Mouse (Mus musculus): ENCODE measurements at regions not wholly inside any gene's neighbourhood (a gene's known extent, or its start where the extent isn't known, plus 50 kb on each side); places are given as distances from the start of the nearest gene placed in this dataset.

DNA sequence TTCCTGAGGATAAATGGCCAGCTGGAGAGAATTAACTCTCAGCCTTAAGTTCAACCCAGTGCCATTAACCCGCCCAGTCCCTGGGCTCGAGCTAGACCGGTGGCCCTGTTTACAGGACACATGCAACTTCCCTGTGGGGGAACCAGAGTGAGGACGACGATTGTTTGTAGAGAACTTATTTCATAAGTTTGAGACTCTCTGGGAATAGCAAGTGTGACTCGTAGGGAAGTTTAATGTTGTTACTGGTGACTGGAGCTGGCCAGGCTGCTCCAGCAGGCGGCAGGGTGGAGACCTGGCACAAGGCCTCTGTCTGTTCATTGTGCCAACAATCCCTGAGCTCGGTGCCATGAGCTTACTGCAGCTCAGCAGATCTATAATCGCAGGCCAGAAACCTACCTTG is 104.3 kb upstream of the Prickle1 start:
- Histone ChIP-seq H3K9ac (ENCODE audit: low read depth, poor library complexity, severe bottlenecking) (no peak overlapping the region), H3K27ac (ENCODE audit: insufficient read depth, low read length) (no peak overlapping the region), H3K4me1 (ENCODE audit: control insufficient read depth, insufficient read depth, low read length) (no peaks in the 10 kb centered on the region), H3K36me3 (ENCODE audit: control insufficient read depth, insufficient read depth, low read length, poor library complexity, severe bottlenecking) (no peaks in the 10 kb centered on the region), H3K27me3 (ENCODE audit: control insufficient read depth, insufficient read depth, low read length, poor library complexity, severe bottlenecking) (no peaks in the 10 kb centered on the region), H3K9me3 (replicated peaks; ENCODE audit: control insufficient read depth, insufficient read depth, low read length, poor library complexity, severe bottlenecking) (no peaks in the 10 kb centered on the region), H3K4me3 (ENCODE audit: low read depth, low read length) (no peak overlapping the region)
- TF ChIP-seq POLR2A (IDR thresholded peaks at IDR 0.05; ENCODE audit: insufficient read depth, low read length) (no peak), CTCF (IDR thresholded peaks at IDR 0.05; ENCODE audit: low read depth, low read length) (no peak), EP300 (IDR thresholded peaks at IDR 0.05; ENCODE audit: insufficient read depth, low read depth, low read length) (no peak)

DNA sequence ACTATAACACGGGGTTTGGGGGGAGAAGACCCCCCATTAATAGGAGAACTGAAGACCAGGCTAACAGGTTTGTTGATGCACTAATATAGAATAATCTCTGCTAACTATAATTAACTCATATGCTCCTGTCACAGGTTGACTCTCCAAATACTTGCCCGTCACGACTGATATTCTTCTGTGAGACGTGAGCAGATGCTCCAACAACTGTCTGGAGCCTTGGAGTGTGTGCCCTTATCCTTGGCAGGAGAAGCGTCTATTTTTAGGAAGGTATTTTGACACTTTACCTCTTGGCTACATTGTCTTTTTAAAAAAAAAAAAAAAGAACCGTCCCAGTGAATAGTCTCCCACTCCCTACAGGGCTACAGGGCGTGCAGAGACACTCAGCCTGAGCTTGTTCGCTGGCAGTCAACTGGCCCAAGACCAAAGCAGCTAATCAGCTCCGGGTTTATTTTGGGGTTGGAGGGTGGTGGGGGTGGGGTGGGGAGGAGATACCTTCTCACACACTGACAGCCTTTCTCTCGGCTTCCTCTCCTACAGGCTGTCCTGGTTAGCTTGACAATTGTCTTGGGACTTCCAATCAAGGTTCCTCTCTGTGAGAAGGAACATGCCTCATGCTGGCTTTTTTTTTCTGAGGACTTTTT is 102.6 kb upstream of the Prickle1 start:
- H3K36me3 ChIP-seq (ENCODE audit: control insufficient read depth, insufficient read depth, low read length, poor library complexity, severe bottlenecking), result no peaks in the 10 kb centered on the region
- H3K27me3 ChIP-seq (ENCODE audit: control insufficient read depth, insufficient read depth, low read length, poor library complexity, severe bottlenecking), result no peaks in the 10 kb centered on the region
- no peaks in the 10 kb centered on the region for H3K9me3 ChIP-seq (replicated peaks; ENCODE audit: control insufficient read depth, insufficient read depth, low read length, poor library complexity, severe bottlenecking)
- no peak overlapping the region for H3K27ac ChIP-seq (ENCODE audit: insufficient read depth, low read length)
- H3K4me1 ChIP-seq (ENCODE audit: control insufficient read depth, insufficient read depth, low read length), result no peaks in the 10 kb centered on the region
- no peak overlapping the region for H3K9ac ChIP-seq (ENCODE audit: low read depth, poor library complexity, severe bottlenecking)
- TF ChIP-seq CTCF (IDR thresholded peaks at IDR 0.05; ENCODE audit: low read depth, low read length) (no peak), EP300 (IDR thresholded peaks at IDR 0.05; ENCODE audit: insufficient read depth, low read depth, low read length) (no peak), POLR2A (IDR thresholded peaks at IDR 0.05; ENCODE audit: insufficient read depth, low read length) (no peak)
- H3K4me3 ChIP-seq (ENCODE audit: low read depth, low read length), result no peak overlapping the region

- H3K27me3 ChIP-seq (ENCODE audit: control insufficient read depth, insufficient read depth, low read length, poor library complexity, severe bottlenecking), result no peaks in the 10 kb centered on the region
- H3K27ac ChIP-seq (ENCODE audit: insufficient read depth, low read length), result no peak overlapping the region
- no peaks in the 10 kb centered on the region for H3K4me1 ChIP-seq (ENCODE audit: control insufficient read depth, insufficient read depth, low read length)
- TF ChIP-seq CTCF (IDR thresholded peaks at IDR 0.05; ENCODE audit: low read depth, low read length) (no peak), EP300 (IDR thresholded peaks at IDR 0.05; ENCODE audit: insufficient read depth, low read depth, low read length) (no peak), POLR2A (IDR thresholded peaks at IDR 0.05; ENCODE audit: insufficient read depth, low read length) (no peak)
- no peak overlapping the region for H3K4me3 ChIP-seq (ENCODE audit: low read depth, low read length)
- no peak overlapping the region for H3K9ac ChIP-seq (ENCODE audit: low read depth, poor library complexity, severe bottlenecking)
- H3K9me3 ChIP-seq (replicated peaks; ENCODE audit: control insufficient read depth, insufficient read depth, low read length, poor library complexity, severe bottlenecking), result no peaks in the 10 kb centered on the region
- H3K36me3 ChIP-seq (ENCODE audit: control insufficient read depth, insufficient read depth, low read length, poor library complexity, severe bottlenecking), result no peaks in the 10 kb centered on the region
Observed at GRCm38 (mm10) chr15:93690717-93691116, 95.0 kb upstream of the Prickle1 start.

DNA sequence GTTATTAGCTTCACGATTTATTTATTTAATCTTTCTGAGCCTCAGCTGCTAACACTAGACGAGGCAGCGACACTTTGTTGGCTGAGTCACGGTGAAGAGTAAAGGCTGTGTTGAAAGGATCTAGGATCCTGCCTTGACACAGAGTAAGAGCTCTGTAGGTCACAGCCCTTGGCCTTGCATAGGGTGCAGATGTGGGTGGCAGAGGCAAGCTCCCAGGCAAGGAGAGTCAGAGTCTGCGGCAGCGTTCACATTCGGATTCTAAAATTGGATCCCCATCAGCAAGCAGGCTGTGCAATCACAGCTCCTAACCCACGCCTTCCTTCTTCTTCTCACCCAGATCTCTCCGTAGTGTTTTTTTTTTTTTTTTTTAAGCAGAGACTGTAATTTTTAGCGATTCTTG is 94.3 kb upstream of the Prickle1 start:
- Histone ChIP-seq H3K4me1 (ENCODE audit: control insufficient read depth, insufficient read depth, low read length) (no peaks in the 10 kb centered on the region), H3K27me3 (ENCODE audit: control insufficient read depth, insufficient read depth, low read length, poor library complexity, severe bottlenecking) (no peaks in the 10 kb centered on the region), H3K4me3 (ENCODE audit: low read depth, low read length) (no peak overlapping the region), H3K27ac (ENCODE audit: insufficient read depth, low read length) (no peak overlapping the region), H3K9me3 (replicated peaks; ENCODE audit: control insufficient read depth, insufficient read depth, low read length, poor library complexity, severe bottlenecking) (no peaks in the 10 kb centered on the region), H3K9ac (ENCODE audit: low read depth, poor library complexity, severe bottlenecking) (no peak overlapping the region), H3K36me3 (ENCODE audit: control insufficient read depth, insufficient read depth, low read length, poor library complexity, severe bottlenecking) (no peaks in the 10 kb centered on the region)
- no peak for TF ChIP-seq EP300 (IDR thresholded peaks at IDR 0.05; ENCODE audit: insufficient read depth, low read depth, low read length)
- no peak for TF ChIP-seq POLR2A (IDR thresholded peaks at IDR 0.05; ENCODE audit: insufficient read depth, low read length)
- no peak for TF ChIP-seq CTCF (IDR thresholded peaks at IDR 0.05; ENCODE audit: low read depth, low read length)

DNA sequence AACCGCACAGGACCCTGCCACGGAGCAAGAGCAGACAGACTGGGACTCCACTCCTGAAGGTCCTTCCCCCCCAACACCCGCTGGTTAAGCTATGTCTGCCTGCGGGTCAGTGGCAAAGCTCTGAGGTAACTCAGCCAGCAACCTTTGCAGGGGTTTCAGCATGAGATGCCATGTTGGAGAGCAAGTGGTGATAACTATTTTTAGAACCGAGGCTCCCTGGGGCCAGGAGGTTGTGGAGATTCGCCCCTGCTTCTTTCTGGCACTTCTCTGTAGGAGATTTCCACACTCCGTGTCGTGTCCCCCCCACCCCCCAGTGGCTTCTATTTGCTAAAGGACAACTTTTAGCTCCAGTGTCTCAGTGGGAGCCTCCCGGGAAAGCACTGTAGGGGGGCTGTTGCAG is 90.7 kb upstream of the Prickle1 start:
- Histone ChIP-seq H3K9me3 (replicated peaks; ENCODE audit: control insufficient read depth, insufficient read depth, low read length, poor library complexity, severe bottlenecking) (no peaks in the 10 kb centered on the region), H3K9ac (ENCODE audit: low read depth, poor library complexity, severe bottlenecking) (no peak overlapping the region), H3K4me1 (ENCODE audit: control insufficient read depth, insufficient read depth, low read length) (no peaks in the 10 kb centered on the region), H3K36me3 (ENCODE audit: control insufficient read depth, insufficient read depth, low read length, poor library complexity, severe bottlenecking) (no peaks in the 10 kb centered on the region), H3K4me3 (ENCODE audit: low read depth, low read length) (no peak overlapping the region), H3K27ac (ENCODE audit: insufficient read depth, low read length) (no peak overlapping the region), H3K27me3 (ENCODE audit: control insufficient read depth, insufficient read depth, low read length, poor library complexity, severe bottlenecking) (no peaks in the 10 kb centered on the region)
- TF ChIP-seq EP300 (IDR thresholded peaks at IDR 0.05; ENCODE audit: insufficient read depth, low read depth, low read length) (no peak), CTCF (IDR thresholded peaks at IDR 0.05; ENCODE audit: low read depth, low read length) (no peak), POLR2A (IDR thresholded peaks at IDR 0.05; ENCODE audit: insufficient read depth, low read length) (no peak)

DNA sequence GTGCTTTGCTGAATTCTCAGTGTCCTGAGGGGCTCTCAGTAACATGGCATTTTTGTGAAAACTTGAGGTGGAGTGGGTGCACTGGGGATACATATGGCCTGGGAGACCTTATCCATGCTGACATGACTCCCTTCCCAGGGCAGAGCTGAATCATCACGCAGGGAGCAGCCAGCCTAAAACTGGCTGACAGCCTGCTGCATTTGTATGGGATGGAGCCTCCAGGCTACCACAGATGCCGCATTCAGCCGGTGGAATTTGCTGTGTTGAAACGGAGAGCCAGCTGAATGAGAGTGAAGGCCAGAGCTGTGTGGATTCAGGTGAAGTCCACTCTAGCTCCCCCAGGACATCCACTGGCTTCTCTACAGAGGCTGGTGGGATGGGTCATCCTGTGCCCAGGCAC is 85.9 kb upstream of the Prickle1 start:
- H3K27me3 ChIP-seq (ENCODE audit: control insufficient read depth, insufficient read depth, low read length, poor library complexity, severe bottlenecking), result no peaks in the 10 kb centered on the region
- peaks cover 3% of the 10 kb centered on the region; the same call in 1 of the 2 replicates for H3K9me3 ChIP-seq (replicated peaks; ENCODE audit: control insufficient read depth, insufficient read depth, low read length, poor library complexity, severe bottlenecking)
- no peaks in the 10 kb centered on the region for H3K4me1 ChIP-seq (ENCODE audit: control insufficient read depth, insufficient read depth, low read length)
- no peaks in the 10 kb centered on the region for H3K36me3 ChIP-seq (ENCODE audit: control insufficient read depth, insufficient read depth, low read length, poor library complexity, severe bottlenecking)
- no peak overlapping the region for H3K27ac ChIP-seq (ENCODE audit: insufficient read depth, low read length)
- no peak for TF ChIP-seq POLR2A (IDR thresholded peaks at IDR 0.05; ENCODE audit: insufficient read depth, low read length)
- TF ChIP-seq EP300 (IDR thresholded peaks at IDR 0.05; ENCODE audit: insufficient read depth, low read depth, low read length), result no peak
- no peak for TF ChIP-seq CTCF (IDR thresholded peaks at IDR 0.05; ENCODE audit: low read depth, low read length)
- H3K9ac ChIP-seq (ENCODE audit: low read depth, poor library complexity, severe bottlenecking), result no peak overlapping the region
- no peak overlapping the region for H3K4me3 ChIP-seq (ENCODE audit: low read depth, low read length)
